Mouse (Mus musculus) megakaryocyte progenitor cell, adult 5-6 weeks (primary cell): ENCODE measurements around the gene Mpv17. TPM values are rescaled to one million over a fixed set of nuclear protein-coding genes. Genes with fewer than 3 reads are reported as not detected.

Experiments used
- ATAC-seq: replicated peaks from 2 replicates; pipeline ENCODE4 v1.8.0; 2016; ENCODE audit warnings: mild to moderate bottlenecking, moderate TSS enrichment, inconsistent platforms; ENCODE audit not compliant: poor library complexity
- total RNA-seq, 2 experiments: library from RNA; stranded (forward) in 1 of 2; stranded (reverse) in 1 of 2; fragments of 157-497, 149-512 nt in 1 of 2; fragments of 200-1000 nt in 1 of 2; gene quantifications; 2 replicates each; pipeline versions ENCODE4 v1.2.3 to v1.2.4; 2015 to 2017

Mpv17 gene
- total RNA-seq (2015) (27.1 and 35.3 TPM in 2 replicates), total RNA-seq (2017) (18.0 and 32.8 TPM in 2 replicates)

GRCm38 (mm10) chr5:31154152-31154553 is at the start of gene Mpv17:
Gene Mpv17, minus strand, starts transcription at chr5:31154251.
- ATAC-seq, result peak; percentile 90

GRCm38 (mm10) chr5:31202933-31203332 is 48.9 kb upstream of the Mpv17 start:
- ATAC-seq, result no peak

- peak; percentile 96 for ATAC-seq
Observed at GRCm38 (mm10) chr5:31201742-31202590, 47.9 kb upstream of the Mpv17 start, which contains the start of gene Zfp513. Gene Zfp513, minus strand, starts transcription at chr5:31202303.

GRCm38 (mm10) chr5:31201042-31201741 is 47.1 kb upstream of the Mpv17 start:
- no peak for ATAC-seq

GRCm38 (mm10) chr5:31200327-31200768 is 46.3 kb upstream of the Mpv17 start:
- no peak for ATAC-seq

- ATAC-seq, result no peak
Observed at GRCm38 (mm10) chr5:31199893-31200292, 45.8 kb upstream of the Mpv17 start.

GRCm38 (mm10) chr5:31199321-31199892 is 45.4 kb upstream of the Mpv17 start:
- no peak for ATAC-seq

GRCm38 (mm10) chr5:31198616-31199320 is 44.7 kb upstream of the Mpv17 start:
- ATAC-seq, result no peak

- no peak for ATAC-seq
Observed at GRCm38 (mm10) chr5:31198170-31198569, 44.1 kb upstream of the Mpv17 start.

- no peak for ATAC-seq
Observed at GRCm38 (mm10) chr5:31197072-31197471, 43.0 kb upstream of the Mpv17 start.

GRCm38 (mm10) chr5:31196207-31196606 is 42.2 kb upstream of the Mpv17 start:
- ATAC-seq, result no peak

GRCm38 (mm10) chr5:31195671-31196070 is 41.6 kb upstream of the Mpv17 start:
- no peak for ATAC-seq

- no peak for ATAC-seq
Observed at GRCm38 (mm10) chr5:31194486-31195485, 40.7 kb upstream of the Mpv17 start.

GRCm38 (mm10) chr5:31193631-31194281 is 39.7 kb upstream of the Mpv17 start:
- no peak for ATAC-seq

- ATAC-seq, result peak; percentile 92
Observed at GRCm38 (mm10) chr5:31192939-31193630, 39.0 kb upstream of the Mpv17 start, which contains the start of the genes Snx17 and Eif2b4. Gene Snx17, plus strand, starts transcription at chr5:31193227. Gene Eif2b4, minus strand, starts transcription at chr5:31193430.

- ATAC-seq, result peak; percentile 30; the same call in 1 of the 2 replicates
Observed at GRCm38 (mm10) chr5:31192045-31192938, 38.2 kb upstream of the Mpv17 start.

GRCm38 (mm10) chr5:31190201-31190600 is 36.1 kb upstream of the Mpv17 start:
- ATAC-seq, result no peak
